Mouse (Mus musculus): ENCODE measurements around the gene Epha5. TPM values are rescaled to one million over a fixed set of nuclear protein-coding genes. Genes with fewer than 3 reads are reported as not detected.
A peak's percentile ranks its signal among the peaks of the same experiment; 100 is the strongest.

Epha5 gene
- under 1 TPM in 1 of 2 experiments, not detected in 1; 0.10 TPM for total RNA-seq (2021)

DNA sequence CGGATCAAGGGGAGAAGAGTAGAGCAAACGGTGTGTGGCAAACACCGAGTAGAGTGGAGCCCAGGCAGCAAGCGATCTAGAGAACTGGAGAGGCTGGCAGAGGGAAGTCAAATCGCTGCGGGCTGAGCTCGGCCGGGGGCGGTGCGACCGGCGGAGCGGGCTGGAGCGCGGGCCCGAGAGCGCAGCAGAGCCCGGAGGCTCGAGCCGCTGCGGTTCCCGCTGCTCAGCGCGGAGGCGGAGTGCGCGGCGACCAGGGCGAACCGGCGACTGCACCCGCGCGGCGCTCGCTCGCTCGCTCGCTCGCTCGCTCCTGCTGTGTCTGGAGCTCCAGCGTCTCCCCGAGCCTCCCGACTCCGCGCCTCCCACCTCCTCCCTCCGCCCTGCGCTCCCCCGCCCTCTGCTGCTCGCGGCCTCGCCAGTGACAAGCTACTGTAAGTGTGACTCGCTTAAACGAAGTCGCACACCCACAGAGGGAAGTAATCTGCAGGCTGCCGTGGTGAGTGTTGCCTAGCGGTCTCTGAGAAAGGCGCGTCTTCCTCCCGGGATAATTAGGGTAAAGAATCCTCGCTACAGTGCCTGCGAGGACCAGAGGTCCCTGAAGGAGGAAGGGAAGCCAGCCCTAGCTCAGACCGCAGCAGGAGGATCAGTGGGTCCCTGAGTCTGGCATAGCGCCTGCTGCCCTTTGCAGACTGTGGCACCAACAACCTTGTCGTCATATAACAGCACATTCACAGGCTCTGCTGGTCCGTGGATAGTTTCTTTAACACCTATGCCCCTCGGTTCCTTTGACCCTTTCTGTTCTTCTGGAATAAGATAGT is at the start of gene Epha5:
TSS of gene Epha5 (minus strand) at position 321 of the 818 bp plus-strand sequence.
- peak; percentile 48 to 53 for DNase-seq

DNA sequence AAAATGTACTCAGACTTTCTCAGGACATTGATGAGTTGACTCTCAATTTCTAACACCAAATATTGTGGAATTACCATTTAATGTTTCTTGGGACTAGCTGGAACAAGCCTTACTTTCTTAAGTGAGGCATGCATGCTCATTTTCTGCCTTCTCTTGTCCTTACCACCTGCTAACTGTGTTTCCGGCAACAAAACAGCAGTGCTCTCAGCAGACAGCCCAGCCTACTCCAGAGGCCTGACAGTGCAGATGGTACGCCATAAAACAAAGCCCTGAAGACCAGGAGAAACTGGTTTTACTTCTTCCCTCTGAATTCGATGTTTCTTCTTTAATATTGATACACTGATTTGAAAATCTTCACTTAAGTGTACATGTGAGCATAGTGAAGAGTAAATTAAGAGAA is 39.0 kb upstream of the Epha5 start:
- intact Hi-C loops (cut with DNase I): no loop called here

More for the DNA sequence above, at the start of gene Epha5:
- intact Hi-C loops (cut with DNase I): no loop called here

DNA sequence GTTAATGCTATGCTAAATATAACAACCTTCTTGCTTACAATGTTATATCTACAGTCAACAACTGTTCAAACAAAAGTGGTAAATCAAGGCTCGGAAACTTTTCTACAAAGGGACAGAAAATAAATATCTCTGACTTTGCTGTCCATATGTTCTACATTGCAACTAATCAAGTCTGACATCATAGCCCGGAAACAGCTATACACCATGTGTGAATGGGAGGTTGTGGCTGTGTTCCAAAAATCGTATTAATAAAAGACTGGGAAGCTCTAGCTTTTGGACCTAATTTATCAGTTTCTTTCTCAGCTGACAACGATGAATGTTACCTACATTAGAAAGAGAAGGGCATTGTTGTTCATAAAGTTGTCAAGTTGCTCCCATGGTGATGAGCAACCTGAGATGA is 37.5 kb upstream of the Epha5 start:
- DNase-seq: no peak
- intact Hi-C loops (cut with DNase I): no loop called here

More for the DNA sequence above, 39.0 kb upstream of the Epha5 start:
- DNase-seq: no peak

DNA sequence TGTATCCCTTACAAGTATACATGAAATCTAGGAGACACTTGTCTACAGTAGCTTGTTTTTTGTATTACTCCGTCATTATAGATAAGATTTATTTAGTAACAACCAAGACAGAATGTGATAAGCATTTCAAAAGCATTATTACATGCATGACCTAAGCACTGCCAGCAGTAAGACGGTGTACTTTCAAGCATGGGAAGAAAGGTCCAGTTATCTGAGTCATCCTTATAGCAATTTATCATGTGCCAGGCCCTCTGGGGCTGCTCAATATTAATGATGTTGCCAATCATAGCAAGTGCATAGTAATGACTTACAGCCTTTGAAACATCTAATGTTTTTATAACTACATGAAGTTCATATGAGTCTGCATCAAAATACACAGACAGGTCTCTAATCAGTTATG is 36.7 kb upstream of the Epha5 start:
- intact Hi-C loops (cut with DNase I): no loop called here
- no peak for DNase-seq

DNA sequence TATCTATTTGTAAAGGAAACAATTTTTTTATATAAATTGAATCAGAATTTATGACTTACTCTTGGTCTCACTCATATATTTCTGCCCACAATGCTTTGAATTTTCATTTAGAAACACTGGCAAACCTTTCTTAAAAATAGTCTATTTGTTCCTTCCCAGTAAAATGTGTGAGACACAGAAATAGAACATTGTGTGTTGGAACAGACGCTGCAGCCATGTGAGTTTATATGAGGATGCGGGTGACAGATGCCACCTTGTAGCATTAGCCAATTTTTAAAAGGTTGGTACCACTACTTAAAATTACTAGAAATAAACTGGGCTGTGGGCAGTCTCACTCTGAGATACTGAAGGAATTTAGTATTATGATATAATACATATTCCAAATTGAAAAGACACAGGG is 23.1 kb upstream of the Epha5 start:
- intact Hi-C loops (cut with DNase I): no loop called here
- no peak for DNase-seq

DNA sequence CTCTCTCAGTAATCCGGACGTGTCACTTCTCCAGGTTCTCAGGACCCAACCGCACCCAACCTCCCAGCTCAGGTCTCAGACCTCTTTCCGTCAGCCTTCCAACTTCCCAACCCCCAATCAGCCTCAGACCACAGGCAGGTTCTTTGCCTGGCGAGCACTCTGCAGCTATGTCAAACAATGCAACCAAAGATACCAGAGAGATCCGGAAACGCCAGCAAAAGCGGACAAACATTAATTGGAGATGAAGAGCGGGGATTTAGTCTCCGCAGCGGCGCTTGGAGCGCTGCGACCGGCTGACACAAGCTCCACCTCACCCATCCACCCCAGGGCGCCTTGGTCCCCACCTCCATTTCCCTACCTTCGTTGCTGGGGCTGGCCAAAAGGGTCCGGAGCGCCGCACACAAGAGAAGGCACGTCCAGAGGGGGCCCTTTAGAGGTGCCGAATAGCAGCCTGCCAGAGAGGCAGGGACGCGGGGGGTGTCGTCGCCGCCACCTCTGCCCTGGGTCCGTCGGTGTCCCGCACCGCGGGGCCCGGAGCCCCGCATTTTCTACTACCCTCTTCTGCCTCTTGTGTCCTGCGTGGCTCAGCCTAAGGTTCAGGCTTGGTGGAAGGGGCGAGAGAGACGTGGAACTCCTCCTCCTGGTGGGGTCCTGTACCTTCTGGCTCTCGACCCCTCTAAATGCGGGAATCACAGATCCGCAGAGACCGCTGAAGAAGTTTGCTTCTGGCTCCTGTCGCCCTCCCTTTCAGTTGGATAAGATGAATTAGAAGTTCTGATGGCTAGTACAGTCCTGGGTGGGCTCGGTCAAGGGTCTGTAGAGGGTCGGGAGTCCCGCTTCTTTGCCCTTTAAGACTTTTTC is 991 bp downstream of the Epha5 start:
- intact Hi-C loops (cut with DNase I): no loop called here
- no peak for DNase-seq

DNA sequence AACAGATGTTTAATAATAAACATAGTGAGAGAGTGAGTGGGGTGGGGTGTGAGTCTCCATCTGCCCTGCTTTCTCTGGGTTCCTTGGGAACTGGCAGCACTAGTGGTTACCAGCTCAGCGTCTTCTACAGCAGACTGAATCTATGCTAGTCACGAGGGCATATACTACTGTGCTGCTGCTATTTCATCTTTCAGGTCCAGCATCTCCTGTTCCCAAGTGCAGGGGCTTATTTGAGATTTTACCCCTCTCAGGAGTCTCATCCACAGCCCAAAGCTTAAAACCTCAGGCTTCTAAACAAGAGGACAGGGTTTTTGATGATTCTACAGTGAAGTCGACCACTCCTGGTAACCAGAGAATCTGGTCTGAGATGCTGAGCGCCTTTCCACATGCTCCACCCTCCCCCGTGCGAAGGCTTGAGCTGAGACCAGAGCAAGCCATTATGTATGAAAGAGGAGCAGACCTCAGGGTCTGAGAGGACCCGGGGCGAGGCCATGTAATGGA is 2.2 kb downstream of the Epha5 start:
- no peak for DNase-seq
- intact Hi-C loops (cut with DNase I): no loop called here

DNA sequence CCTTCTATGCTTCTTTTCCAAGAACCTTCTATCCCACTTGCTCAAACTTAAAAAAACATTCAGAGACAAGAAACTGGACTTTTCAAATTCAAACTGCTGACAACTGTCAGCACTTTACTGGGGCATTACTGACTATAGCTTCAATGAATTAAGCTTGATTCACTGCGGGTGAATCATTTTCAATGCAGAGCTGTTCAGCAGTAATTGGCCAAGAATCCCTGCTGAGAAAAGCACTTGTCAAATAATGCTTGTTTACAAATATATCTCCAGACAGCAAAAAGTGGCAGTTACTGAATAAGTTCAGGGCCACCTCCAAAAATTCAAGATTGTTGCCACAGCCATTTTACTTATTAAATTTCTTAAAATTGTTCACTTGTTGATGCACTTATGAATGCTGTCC is 4.2 kb downstream of the Epha5 start:
- intact Hi-C loops (cut with DNase I): no loop called here
- DNase-seq: no peak

DNA sequence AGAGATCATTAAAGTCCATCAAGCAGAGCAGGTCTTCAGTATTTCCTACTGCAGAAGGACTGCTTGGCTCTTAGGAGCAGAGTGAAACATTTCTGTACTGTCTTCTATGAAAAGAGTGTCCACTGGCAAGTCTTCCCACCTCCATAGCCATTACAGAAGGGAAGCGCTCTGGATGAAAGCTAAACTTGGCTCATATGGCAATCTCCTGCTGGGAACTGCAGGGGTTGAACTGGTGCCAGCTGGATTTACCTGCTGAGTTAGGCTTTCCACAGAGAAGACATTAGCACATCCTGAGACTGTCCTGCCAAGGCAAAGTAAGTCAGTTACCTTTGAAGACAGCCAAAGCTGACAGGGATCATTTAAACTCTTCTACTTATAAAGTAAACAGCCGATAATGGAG is 8.8 kb downstream of the Epha5 start:
- intact Hi-C loops (cut with DNase I): no loop called here
- DNase-seq: no peak

DNA sequence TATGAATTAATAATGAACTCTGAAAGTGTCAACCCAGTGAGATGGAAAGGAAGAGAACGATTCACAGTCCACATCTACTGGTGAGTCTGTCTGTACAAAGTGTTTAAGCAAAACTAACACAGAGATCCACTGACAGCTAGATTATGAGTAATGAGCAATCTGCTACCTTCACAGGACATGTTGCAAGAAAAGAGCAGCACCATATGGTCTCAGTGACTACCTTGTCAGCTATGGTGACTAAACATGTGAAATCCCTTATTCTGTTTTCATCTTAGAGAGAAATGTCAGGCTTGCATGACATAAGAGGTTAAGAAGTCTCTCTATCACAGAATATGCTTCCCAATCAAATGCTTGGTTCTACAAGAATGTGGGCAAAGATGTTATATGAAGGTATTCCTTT is 20.1 kb downstream of the Epha5 start:
- DNase-seq: no peak
- intact Hi-C loops (cut with DNase I): no loop called here

DNA sequence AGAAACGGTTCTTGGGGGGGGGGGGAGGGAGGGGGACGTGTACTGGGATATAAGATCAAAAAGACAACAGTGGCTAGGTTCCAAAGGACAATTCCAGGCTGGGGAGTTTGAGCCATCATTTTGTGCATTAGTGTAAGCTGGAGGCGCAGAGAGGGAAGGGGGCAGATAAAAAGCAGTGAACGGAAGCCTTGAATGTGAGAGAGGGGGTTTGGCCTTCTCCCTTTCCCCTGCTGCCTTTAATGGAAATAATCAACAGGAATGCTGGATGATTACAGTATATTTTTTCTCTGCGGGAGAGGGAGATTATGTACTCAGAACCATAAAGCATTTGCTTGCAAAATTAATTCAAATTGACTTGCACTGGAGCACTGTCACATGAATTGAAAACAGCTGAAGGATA is 51.8 kb downstream of the Epha5 start:
- intact Hi-C loops (cut with DNase I): no loop called here
- DNase-seq: no peak

DNA sequence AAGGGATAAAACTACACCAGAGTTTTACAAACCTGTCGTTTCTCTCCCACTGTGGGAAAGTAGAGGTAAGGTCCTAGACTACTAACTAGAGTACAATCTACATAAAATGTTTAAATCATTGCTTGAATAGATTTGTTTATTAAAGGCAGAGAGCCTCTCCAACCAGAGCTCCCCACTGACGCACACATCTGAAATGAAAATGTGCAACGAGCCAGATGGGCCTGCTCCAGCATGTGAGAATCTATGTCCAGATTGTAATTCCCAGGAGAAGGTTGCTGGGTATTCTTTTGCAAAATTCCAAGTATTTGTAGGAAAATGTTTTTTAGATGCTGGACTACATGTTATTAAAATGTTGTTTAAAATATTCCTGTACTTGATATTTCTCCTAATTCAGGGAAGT is 57.8 kb downstream of the Epha5 start:
- intact Hi-C loops (cut with DNase I): no loop called here
- no peak for DNase-seq

DNA sequence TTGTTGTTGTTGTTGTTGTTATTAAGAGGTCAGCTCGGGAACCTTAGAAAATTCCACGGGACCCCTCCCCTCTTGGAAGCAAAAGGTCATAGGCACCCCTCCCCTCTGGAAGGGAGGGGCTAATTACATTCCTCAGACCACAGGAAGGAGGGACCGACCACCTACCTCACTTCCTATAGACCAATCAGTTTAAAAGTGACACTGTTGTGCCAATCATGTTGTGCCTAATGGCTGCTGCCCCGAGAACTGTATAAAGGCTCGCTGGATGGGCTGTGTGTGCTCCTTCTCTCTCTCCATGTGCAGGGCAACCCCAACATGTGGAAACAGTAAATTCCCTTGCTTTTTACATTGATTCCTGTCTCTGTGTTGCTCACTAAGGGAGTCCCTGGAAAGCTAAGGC is 64.1 kb downstream of the Epha5 start:
- intact Hi-C loops (cut with DNase I): no loop called here

DNA sequence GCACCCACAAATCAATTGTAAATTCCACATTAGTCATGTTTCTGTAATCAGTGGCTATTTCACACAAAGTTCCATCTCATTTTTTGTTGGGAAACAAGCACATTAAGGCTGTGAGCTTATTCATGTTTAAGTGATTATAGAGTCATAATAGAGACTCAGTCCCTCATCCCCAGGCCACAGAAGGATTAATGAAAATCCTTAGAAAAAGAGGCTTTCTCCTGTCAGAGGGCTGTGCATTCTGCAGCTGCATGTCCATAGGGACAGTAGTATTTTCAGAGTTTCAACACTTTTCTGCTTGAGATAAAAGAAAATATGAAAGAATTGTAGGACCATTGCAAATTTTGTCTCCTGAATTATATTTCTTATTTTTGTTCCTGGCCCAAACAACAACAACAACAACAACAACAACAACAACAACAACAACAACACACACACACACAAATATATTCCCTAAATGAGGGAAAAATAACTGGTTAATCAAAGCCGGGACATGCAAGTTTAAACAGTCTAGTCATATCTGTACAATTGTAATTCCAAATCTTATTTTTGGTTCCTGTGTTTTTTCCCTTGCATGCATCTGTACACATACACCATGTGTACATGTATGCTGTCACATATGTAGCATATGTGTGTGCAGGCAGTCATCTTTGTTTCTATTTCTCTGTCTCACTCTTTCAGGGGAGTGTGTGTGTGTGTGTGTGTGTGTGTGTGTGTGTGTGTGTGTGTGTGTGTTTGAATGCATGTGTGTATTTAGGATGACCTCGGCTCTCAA is 70.3 kb downstream of the Epha5 start:
- no peak for DNase-seq
- intact Hi-C loops (cut with DNase I): no loop called here

More for the DNA sequence above, 64.1 kb downstream of the Epha5 start:
- no peak for DNase-seq

DNA sequence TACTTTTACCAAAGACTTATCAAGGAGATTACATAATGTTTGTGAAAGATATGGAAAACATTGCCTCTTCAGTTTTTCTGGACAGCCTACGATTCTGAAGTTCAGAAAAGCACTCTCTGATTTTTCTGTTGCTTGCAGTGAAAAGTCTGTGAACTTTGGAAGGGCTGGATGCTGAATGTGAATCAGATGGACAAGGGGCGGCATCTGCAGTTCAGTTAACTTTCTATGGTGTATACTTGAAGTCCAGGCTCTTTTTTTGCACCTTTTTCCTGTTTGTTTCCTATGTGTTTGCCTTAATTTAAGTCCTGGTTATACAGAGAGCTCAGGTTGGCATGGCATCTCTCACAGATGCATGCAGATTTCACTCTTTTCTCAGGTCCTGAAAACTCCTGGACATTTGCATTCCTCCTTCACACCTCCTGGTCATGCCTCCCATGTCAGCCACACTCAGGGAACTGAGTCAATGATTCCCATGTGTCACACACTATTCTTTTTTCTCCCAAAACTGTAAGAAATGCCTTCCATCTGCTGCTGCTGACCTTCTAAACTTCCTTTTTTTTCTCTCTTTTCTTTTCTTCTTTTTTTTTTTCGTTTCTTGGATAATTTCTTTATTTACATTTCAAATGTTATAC is 81.2 kb downstream of the Epha5 start:
- no peak for DNase-seq
- intact Hi-C loops (cut with DNase I): no loop called here

DNA sequence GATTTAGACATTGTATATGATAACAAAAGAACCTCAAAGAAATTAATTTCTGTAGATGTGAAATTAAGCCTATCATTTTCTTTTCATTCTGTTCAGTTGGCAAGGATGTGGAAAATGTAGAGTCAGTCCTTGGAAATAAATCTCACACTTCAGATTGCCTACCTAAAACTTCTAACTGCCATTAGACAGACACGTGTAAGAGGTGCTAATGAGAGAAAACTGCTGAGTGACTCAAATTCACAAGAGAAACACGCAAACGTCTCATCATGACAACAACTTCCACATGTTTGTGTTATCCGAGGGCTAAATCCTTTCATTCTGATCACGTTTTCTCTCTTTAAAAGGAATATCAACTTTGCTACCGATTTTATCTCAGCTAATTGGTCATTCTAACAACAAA is 82.7 kb downstream of the Epha5 start:
- DNase-seq: no peak

DNA sequence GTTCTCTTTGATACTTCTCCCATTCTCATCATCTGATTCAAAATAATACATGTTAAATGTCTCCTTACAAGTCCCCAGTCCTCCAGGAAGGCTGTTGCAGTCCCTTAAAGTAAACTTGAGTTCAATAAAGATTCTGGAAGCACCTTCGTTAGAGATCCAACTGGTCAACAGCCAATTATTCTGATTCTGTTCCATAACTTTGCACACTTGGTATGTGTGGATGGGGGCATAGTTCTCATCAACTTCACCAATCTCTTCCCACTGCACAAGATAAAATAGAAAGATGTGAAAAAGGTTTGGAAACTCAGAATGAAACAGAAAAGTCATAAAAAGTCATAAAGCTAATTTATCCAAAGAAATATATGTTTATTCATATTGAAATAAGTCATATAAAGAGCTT is 85.6 kb downstream of the Epha5 start:
- no peak for DNase-seq
- intact Hi-C loops (cut with DNase I): no loop called here

More for the DNA sequence above, 82.7 kb downstream of the Epha5 start:
- intact Hi-C loops (cut with DNase I): no loop called here

DNA sequence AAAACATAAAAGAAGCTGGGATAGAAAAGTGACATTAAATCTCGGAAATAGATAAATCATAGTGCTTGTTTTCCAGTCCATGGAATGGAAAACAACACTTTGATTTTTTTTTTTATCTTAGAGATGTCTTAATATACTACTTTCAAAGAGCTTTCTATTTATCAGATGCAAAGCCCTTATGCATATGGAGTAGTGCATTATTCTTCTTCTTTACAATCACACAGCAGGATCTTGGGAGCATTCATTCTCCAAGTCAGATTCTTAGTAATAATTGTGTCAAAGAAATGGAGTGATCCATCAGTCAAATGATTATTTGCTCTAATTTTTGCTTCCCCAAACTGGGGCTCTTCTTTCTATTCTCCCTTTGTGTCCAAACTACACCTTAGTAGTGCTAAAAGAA is 96.6 kb downstream of the Epha5 start:
- intact Hi-C loops (cut with DNase I): no loop called here
- no peak for DNase-seq

DNA sequence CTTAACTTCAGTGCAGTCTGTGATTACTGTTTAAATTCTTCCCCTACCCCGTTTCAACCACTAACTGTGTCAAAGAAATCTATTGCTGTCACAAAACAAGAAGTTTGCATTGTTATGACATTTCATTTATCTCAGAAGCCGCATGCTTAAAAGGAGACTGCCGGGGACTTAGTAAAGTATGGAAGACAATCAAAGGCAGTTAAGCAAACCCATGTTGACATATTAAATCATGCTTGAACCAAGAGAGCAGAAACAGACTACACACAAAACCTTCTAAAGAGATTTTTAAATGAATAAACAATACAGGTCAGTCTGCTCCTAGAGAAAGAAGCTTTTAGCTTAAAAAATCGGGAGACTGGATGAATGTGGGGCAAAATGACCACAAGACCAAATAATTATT is 97.0 kb downstream of the Epha5 start:
- no peak for DNase-seq
- intact Hi-C loops (cut with DNase I): no loop called here

DNA sequence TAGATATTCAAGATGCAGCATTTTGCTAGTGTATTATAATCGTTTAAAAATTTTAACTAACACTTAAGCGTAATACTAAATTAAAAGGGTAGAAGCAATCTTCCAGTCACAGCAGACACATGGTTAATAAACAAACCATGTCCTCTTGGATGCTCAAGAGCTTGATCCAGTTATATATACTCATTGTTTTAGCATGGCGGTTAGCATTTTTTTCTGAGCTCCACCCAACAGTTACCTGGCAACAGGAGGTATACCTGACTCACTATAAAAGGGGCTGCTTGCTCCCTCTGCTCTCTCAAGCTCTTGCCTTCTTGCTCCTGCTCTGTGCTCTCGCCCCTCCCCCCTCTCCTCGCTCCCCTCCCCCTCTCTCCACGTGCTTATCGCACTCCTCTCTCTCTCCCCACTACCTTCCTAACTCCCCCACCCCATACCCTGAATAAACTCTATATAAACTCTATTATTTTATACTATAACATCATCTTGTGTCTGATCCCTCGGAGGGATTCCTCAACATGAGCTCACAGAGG is 98.3 kb downstream of the Epha5 start:
- DNase-seq: no peak
- intact Hi-C loops (cut with DNase I): no loop called here

All from heart, postnatal 10 days (tissue).